Mouse (Mus musculus) adrenal gland, postnatal 25 days (tissue): ENCODE results near the gene Klf2. TPM values are rescaled to one million over a fixed set of nuclear protein-coding genes. Genes with fewer than 3 reads are reported as not detected.

Experiments used
- total RNA-seq: library from RNA; stranded (reverse); gene quantifications from 2 replicates; pipeline ENCODE4 v1.2.3, GENCODE M21; 2021

The Klf2 gene
- total RNA-seq, 1 experiment from 2014 or later, result 37.5 TPM

Other genes starting within 250 kb of the Klf2 start
- gene Olfr373, start 235.9 kb upstream of the Klf2 start, total RNA-seq, result not detected in 2 replicates
- not detected in 2 replicates for gene Olfr374, start 212.0 kb upstream of the Klf2 start, total RNA-seq
- 219 and 260 TPM in 2 replicates for gene Tpm4, start 184.1 kb upstream of the Klf2 start, total RNA-seq
- gene Rab8a, start 157.8 kb upstream of the Klf2 start, total RNA-seq, result 55.4 and 68.9 TPM in 2 replicates
- not detected in 2 replicates for gene Hsh2d, start 129.4 kb upstream of the Klf2 start, total RNA-seq
- gene Cib3, start 106.2 kb upstream of the Klf2 start, total RNA-seq, result 0.64 TPM in 1 of 2 replicates, not detected in the other
- not detected in 2 replicates for gene Gm11034, start 105.4 kb upstream of the Klf2 start, total RNA-seq
- 66.8 and 70.4 TPM in 2 replicates for gene Fam32a, start 99.3 kb upstream of the Klf2 start, total RNA-seq
- 66.7 and 68.8 TPM in 2 replicates for gene Ap1m1, start 79.0 kb upstream of the Klf2 start, total RNA-seq
- 19.3 and 27.3 TPM in 2 replicates for gene Gm10282, start 13.8 kb upstream of the Klf2 start, total RNA-seq
- gene Eps15l1, start 102.4 kb downstream of the Klf2 start, total RNA-seq, result 60.5 and 64.2 TPM in 2 replicates
- 2.4 and 3.6 TPM in 2 replicates for gene Calr3, start 124.8 kb downstream of the Klf2 start, total RNA-seq
- gene 1700030K09Rik, start 124.8 kb downstream of the Klf2 start, total RNA-seq, result 9.1 and 10.6 TPM in 2 replicates
- gene Cherp, start 156.2 kb downstream of the Klf2 start, total RNA-seq, result 59.1 and 76.4 TPM in 2 replicates
- 36.2 and 37.2 TPM in 2 replicates for gene Slc35e1, start 173.6 kb downstream of the Klf2 start, total RNA-seq
- gene Med26, start 229.2 kb downstream of the Klf2 start, total RNA-seq, result 9.2 and 10.0 TPM in 2 replicates